Mouse (Mus musculus): ENCODE measurements around the gene Rapgef5. TPM values are rescaled to one million over a fixed set of nuclear protein-coding genes. Genes with fewer than 3 reads are reported as not detected.

Rapgef5 gene
- polyA plus RNA-seq, 1 experiment from 2014 or later, result 15.2 TPM

DNA sequence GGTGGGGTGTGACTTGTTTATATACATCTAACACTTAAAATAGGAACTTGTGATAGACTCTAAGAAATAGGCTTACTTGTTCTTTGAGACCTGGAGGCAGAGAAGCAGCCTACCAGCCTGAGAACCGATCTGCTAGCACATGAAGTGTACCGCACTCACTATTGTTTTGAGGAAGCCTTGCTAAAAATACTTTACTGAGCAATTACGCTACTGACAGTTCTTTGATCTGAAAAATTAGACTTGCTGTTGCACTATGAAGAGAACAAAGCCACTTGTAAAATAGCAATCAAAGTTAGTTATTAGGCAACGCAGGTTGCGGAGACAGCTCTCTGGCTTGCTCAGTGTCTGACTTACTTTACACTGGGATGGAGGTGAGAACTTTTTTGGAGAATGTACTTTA is 37.1 kb downstream of the Rapgef5 start:
- no peak for ATAC-seq (replicated peaks; ENCODE audit: extremely low read depth, insufficient read depth, low FRiP score)
- Histone ChIP-seq H3K27me3 (ENCODE audit: control insufficient read depth, insufficient read depth, low read length) (no peaks in the 10 kb centered on the region), H3K4me3 (ENCODE audit: low read length) (no peak overlapping the region), H3K27ac (ENCODE audit: low read length) (no peak overlapping the region), H3K4me2 (ENCODE audit: low read depth, low read length) (no peak overlapping the region), H3K9me3 (replicated peaks; ENCODE audit: control insufficient read depth, low read length) (no peaks in the 10 kb centered on the region), H3K4me1 (ENCODE audit: control insufficient read depth, insufficient read depth, low read length) (no peaks in the 10 kb centered on the region), H3K9ac (ENCODE audit: low read length) (no peak overlapping the region), H3K36me3 (ENCODE audit: control insufficient read depth, insufficient read depth) (no peaks in the 10 kb centered on the region)
- WGBS, result 70% methylated on average over 5 of the region's 5 CpGs

DNA sequence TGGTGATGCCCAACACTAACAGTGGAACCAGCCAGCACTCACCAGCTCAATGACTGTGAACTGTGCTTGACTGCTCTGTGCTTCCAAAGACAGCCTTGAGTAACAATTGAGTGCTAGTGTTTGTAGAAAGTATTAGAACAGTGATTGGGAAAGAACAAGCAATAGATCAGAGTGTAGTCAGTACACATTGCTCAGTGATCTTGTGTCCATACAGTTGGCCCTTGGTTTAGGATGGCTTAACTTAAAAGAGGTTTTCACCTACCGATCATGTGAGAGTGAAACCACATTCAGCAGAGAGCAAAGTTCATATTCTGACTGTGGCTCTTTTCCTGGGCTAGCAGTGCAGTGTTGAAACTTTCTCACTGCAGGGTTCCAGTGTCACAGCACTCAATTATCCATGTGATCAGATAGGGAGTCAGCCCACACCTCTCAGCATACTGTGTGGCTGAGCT is 38.4 kb downstream of the Rapgef5 start:
- no peak for ATAC-seq (replicated peaks; ENCODE audit: extremely low read depth, insufficient read depth, low FRiP score)
- H3K4me1 ChIP-seq (ENCODE audit: control insufficient read depth, insufficient read depth, low read length), result no peaks in the 10 kb centered on the region
- no peaks in the 10 kb centered on the region for H3K27me3 ChIP-seq (ENCODE audit: control insufficient read depth, insufficient read depth, low read length)
- no peak overlapping the region for H3K4me3 ChIP-seq (ENCODE audit: low read length)
- 82% methylated on average over 1 of the region's 1 CpGs for WGBS
- H3K4me2 ChIP-seq (ENCODE audit: low read depth, low read length), result no peak overlapping the region
- H3K9me3 ChIP-seq (replicated peaks; ENCODE audit: control insufficient read depth, low read length), result no peaks in the 10 kb centered on the region
- no peaks in the 10 kb centered on the region for H3K36me3 ChIP-seq (ENCODE audit: control insufficient read depth, insufficient read depth)
- no peak overlapping the region for H3K27ac ChIP-seq (ENCODE audit: low read length)
- H3K9ac ChIP-seq (ENCODE audit: low read length), result no peak overlapping the region

DNA sequence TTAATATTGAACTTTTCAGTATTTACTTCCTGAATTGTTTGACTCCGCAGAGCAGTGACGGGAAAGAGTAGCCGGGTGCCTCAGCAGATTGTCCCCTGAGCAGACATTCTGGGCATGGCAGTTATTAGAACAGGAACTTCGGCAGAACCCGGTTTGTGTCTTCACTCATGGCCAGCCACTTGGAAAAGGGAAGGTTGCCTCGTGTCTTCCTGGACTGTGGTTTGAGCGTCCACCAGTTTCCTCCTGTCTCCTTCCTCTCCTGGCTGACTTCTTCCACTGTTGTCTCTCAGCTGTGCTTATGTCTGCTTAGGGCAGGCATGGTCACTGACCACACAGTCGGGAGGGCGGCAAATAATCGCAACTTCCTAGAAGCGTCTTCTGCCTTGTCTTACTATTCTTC is 44.2 kb downstream of the Rapgef5 start:
- no peak overlapping the region for H3K4me3 ChIP-seq (ENCODE audit: low read length)
- peaks cover 3% of the 10 kb centered on the region for H3K4me1 ChIP-seq (ENCODE audit: control insufficient read depth, insufficient read depth, low read length)
- no peaks in the 10 kb centered on the region for H3K27me3 ChIP-seq (ENCODE audit: control insufficient read depth, insufficient read depth, low read length)
- no peak for ATAC-seq (replicated peaks; ENCODE audit: extremely low read depth, insufficient read depth, low FRiP score)
- H3K9ac ChIP-seq (ENCODE audit: low read length), result no peak overlapping the region
- no peaks in the 10 kb centered on the region for H3K36me3 ChIP-seq (ENCODE audit: control insufficient read depth, insufficient read depth)
- H3K27ac ChIP-seq (ENCODE audit: low read length), result no peak overlapping the region
- 60% methylated on average over 11 of the region's 11 CpGs for WGBS
- no peaks in the 10 kb centered on the region for H3K9me3 ChIP-seq (replicated peaks; ENCODE audit: control insufficient read depth, low read length)
- 0 out of 2 replicates have a peak overlapping the region, but pooled peaks have one; percentile 13 for H3K4me2 ChIP-seq (ENCODE audit: low read depth, low read length)

DNA sequence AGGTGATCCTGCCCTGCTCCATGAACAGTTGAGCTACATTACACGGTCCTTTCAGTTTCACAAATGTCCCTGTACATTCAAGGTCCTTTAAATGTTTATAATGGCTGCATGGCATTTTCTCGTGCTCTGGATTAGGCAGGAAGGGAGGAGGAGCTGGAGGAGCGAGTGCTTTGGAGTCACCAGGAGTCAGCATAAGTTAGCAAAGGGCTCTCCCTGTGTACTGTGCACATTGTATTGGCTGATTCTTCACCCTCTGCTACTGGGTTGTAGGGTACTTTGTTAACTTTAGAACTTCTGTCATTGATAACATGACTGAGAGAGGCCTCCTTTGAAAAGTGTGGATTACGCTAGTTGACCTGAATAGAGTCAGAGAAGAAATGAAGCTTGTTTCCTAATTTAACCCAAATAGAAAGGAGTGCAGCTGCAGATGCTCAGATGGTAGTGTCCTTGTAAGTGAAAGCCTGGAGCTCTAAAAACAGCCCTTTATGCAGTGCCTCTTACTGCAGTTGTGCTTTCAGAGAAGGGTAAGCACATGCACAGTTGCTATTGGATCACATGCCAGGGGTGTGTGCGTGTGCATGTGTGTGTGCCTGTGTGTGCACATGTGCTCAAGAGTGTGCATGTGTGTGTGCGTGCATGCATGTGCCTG is 45.3 kb downstream of the Rapgef5 start:
- H3K9ac ChIP-seq (ENCODE audit: low read length), result no peak overlapping the region
- no peaks in the 10 kb centered on the region for H3K27me3 ChIP-seq (ENCODE audit: control insufficient read depth, insufficient read depth, low read length)
- H3K4me1 ChIP-seq (ENCODE audit: control insufficient read depth, insufficient read depth, low read length), result peaks cover 3% of the 10 kb centered on the region
- no peak overlapping the region for H3K4me2 ChIP-seq (ENCODE audit: low read depth, low read length)
- no peaks in the 10 kb centered on the region for H3K9me3 ChIP-seq (replicated peaks; ENCODE audit: control insufficient read depth, low read length)
- no peaks in the 10 kb centered on the region for H3K36me3 ChIP-seq (ENCODE audit: control insufficient read depth, insufficient read depth)
- H3K27ac ChIP-seq (ENCODE audit: low read length), result no peak overlapping the region
- ATAC-seq (replicated peaks; ENCODE audit: extremely low read depth, insufficient read depth, low FRiP score), result no peak
- H3K4me3 ChIP-seq (ENCODE audit: low read length), result no peak overlapping the region
- WGBS, result 62% methylated on average over 6 of the region's 6 CpGs

DNA sequence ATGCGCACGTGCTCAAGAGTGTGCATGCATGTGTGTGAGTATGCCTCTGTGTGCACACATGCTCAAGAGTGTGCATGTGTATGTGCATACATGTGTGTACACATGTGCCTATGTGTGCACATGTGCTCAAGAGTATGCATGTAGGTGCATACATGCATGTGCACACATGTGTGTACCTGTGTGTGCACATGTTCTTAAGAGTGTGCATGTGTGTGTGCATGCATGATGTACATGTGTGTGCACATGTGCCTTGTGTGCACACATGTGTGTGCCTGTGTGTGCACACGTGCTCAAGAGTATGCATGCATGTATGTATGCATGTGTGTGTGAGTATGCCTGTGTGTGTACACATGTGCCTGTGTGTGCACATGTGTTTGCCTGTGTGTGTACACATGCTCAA is 45.8 kb downstream of the Rapgef5 start:
- Histone ChIP-seq H3K9ac (ENCODE audit: low read length) (no peak overlapping the region), H3K27me3 (ENCODE audit: control insufficient read depth, insufficient read depth, low read length) (no peaks in the 10 kb centered on the region), H3K4me3 (ENCODE audit: low read length) (no peak overlapping the region), H3K36me3 (ENCODE audit: control insufficient read depth, insufficient read depth) (no peaks in the 10 kb centered on the region), H3K4me1 (ENCODE audit: control insufficient read depth, insufficient read depth, low read length) (peaks cover 3% of the 10 kb centered on the region), H3K4me2 (ENCODE audit: low read depth, low read length) (no peak overlapping the region), H3K9me3 (replicated peaks; ENCODE audit: control insufficient read depth, low read length) (no peaks in the 10 kb centered on the region), H3K27ac (ENCODE audit: low read length) (no peak overlapping the region)
- no peak for ATAC-seq (replicated peaks; ENCODE audit: extremely low read depth, insufficient read depth, low FRiP score)
- 95% methylated on average over 3 of the region's 3 CpGs for WGBS

DNA sequence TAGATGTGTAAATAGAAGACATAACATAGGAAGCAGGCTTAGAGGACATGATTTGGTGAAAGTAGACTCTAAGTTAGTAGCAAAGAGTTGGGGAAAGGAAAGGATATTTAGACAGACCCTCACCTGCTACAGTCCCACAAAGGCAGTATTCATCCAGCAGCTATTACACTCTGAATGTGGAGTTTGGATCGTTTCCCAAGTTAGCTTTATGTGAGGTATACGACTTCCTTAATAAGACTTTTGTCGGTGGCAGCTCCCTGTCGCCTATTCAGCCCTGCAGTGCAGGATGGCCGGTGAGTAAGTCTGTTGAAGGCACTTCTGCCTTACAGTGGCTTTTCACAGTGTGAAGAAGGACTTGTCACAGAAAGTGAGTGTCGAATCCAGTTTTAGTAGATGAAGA is 47.6 kb downstream of the Rapgef5 start:
- H3K4me2 ChIP-seq (ENCODE audit: low read depth, low read length), result no peak overlapping the region
- 49% methylated on average over 6 of the region's 6 CpGs for WGBS
- H3K4me1 ChIP-seq (ENCODE audit: control insufficient read depth, insufficient read depth, low read length), result peaks cover 3% of the 10 kb centered on the region
- H3K4me3 ChIP-seq (ENCODE audit: low read length), result no peak overlapping the region
- no peaks in the 10 kb centered on the region for H3K9me3 ChIP-seq (replicated peaks; ENCODE audit: control insufficient read depth, low read length)
- H3K36me3 ChIP-seq (ENCODE audit: control insufficient read depth, insufficient read depth), result no peaks in the 10 kb centered on the region
- no peaks in the 10 kb centered on the region for H3K27me3 ChIP-seq (ENCODE audit: control insufficient read depth, insufficient read depth, low read length)
- no peak for ATAC-seq (replicated peaks; ENCODE audit: extremely low read depth, insufficient read depth, low FRiP score)
- H3K27ac ChIP-seq (ENCODE audit: low read length), result no peak overlapping the region
- no peak overlapping the region for H3K9ac ChIP-seq (ENCODE audit: low read length)

DNA sequence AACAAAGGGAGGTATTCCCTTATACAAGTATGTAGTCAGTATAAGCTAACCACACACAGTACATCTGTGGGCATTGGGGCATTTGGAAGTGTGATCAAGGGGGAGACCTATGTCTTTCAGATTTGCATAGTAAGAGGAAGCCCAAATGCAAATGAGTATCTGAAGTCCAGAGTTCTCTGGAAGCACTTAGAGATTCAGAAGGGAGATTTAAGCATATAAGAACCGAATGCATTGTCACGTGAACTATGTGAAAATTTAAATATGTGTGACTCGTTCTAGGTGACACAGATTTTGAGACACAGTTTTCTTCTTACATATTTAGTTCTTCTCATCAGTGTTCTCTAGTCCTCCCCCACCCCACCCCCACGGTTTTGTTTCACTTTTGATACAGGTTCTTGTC is 50.0 kb downstream of the Rapgef5 start:
- no peaks in the 10 kb centered on the region for H3K27me3 ChIP-seq (ENCODE audit: control insufficient read depth, insufficient read depth, low read length)
- H3K9ac ChIP-seq (ENCODE audit: low read length), result no peak overlapping the region
- no peak overlapping the region for H3K4me3 ChIP-seq (ENCODE audit: low read length)
- no peak overlapping the region for H3K4me2 ChIP-seq (ENCODE audit: low read depth, low read length)
- 78% methylated on average over 4 of the region's 4 CpGs for WGBS
- ATAC-seq (replicated peaks; ENCODE audit: extremely low read depth, insufficient read depth, low FRiP score), result no peak
- H3K4me1 ChIP-seq (ENCODE audit: control insufficient read depth, insufficient read depth, low read length), result peaks cover 3% of the 10 kb centered on the region
- no peaks in the 10 kb centered on the region for H3K9me3 ChIP-seq (replicated peaks; ENCODE audit: control insufficient read depth, low read length)
- H3K36me3 ChIP-seq (ENCODE audit: control insufficient read depth, insufficient read depth), result no peaks in the 10 kb centered on the region
- H3K27ac ChIP-seq (ENCODE audit: low read length), result no peak overlapping the region

DNA sequence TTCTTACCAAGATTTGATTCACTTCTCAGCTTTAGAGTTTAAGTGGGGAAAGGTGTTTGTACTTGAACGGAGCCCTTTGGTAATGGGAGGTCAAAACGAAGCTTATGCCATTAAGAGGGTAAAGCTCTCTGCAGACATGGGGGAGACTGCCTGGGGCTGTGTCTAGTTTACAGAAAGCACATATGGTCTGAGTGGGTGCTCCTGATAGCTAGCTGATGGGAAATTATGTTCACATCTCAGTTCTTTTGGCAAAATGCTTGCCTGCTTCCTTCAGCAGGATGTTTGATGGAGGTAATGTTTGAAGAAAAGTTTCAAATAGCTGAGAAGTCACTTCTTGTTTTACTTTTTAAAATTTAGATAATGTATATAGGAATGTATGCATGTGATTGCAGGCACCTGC is 53.4 kb downstream of the Rapgef5 start:
- Histone ChIP-seq H3K4me1 (ENCODE audit: control insufficient read depth, insufficient read depth, low read length) (no peaks in the 10 kb centered on the region), H3K9ac (ENCODE audit: low read length) (no peak overlapping the region), H3K4me2 (ENCODE audit: low read depth, low read length) (no peak overlapping the region), H3K27ac (ENCODE audit: low read length) (no peak overlapping the region), H3K36me3 (ENCODE audit: control insufficient read depth, insufficient read depth) (no peaks in the 10 kb centered on the region), H3K9me3 (replicated peaks; ENCODE audit: control insufficient read depth, low read length) (no peaks in the 10 kb centered on the region), H3K4me3 (ENCODE audit: low read length) (no peak overlapping the region), H3K27me3 (ENCODE audit: control insufficient read depth, insufficient read depth, low read length) (no peaks in the 10 kb centered on the region)
- no peak for ATAC-seq (replicated peaks; ENCODE audit: extremely low read depth, insufficient read depth, low FRiP score)
- 62% methylated on average over 2 of the region's 2 CpGs for WGBS

DNA sequence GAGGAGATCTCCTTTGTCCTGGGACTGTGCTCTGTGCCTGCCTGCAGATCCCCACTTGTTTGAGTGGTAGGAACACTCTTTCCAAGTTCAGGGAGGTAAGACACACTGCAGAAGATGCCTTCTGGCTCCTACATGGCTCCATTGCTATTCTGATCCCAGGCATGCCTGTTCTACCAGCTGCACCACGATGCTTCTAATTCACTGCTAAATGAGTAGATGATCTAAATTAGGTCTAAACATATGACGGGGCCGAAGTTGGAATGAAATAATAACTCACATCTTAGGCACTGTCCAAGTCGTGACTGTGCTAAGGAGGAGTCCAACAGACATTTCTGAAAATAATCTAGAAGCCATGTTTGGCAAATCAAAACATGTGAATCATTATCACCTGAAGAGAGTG is 68.0 kb downstream of the Rapgef5 start:
- Histone ChIP-seq H3K27ac (ENCODE audit: low read length) (no peak overlapping the region), H3K4me2 (ENCODE audit: low read depth, low read length) (no peak overlapping the region), H3K27me3 (ENCODE audit: control insufficient read depth, insufficient read depth, low read length) (no peaks in the 10 kb centered on the region), H3K36me3 (ENCODE audit: control insufficient read depth, insufficient read depth) (no peaks in the 10 kb centered on the region), H3K4me3 (ENCODE audit: low read length) (no peak overlapping the region), H3K9ac (ENCODE audit: low read length) (no peak overlapping the region), H3K4me1 (ENCODE audit: control insufficient read depth, insufficient read depth, low read length) (no peaks in the 10 kb centered on the region), H3K9me3 (replicated peaks; ENCODE audit: control insufficient read depth, low read length) (no peaks in the 10 kb centered on the region)
- no peak for ATAC-seq (replicated peaks; ENCODE audit: extremely low read depth, insufficient read depth, low FRiP score)
- WGBS, result 78% methylated on average over 4 of the region's 4 CpGs
